Mouse (Mus musculus): ENCODE measurements around the gene 4930438A08Rik.
"Not testable (repeated sequence)": the region's sequence is repeated elsewhere in the genome, so short reads cannot be mapped to it uniquely, and the experiment has no call there.

The 4930438A08Rik gene

GRCm38 (mm10) chr11:58292791-58293190, 18.2 kb downstream of the 4930438A08Rik start:
- peaks cover 13% of the 10 kb centered on the region for H3K9me3 ChIP-seq (ENCODE audit: low read length)
- H3K27me3 ChIP-seq (ENCODE audit: insufficient read depth, low read length): 0 out of 2 replicates have a peak, but pooled peaks cover 4% of the 10 kb centered on the region
- no peaks in the 10 kb centered on the region for H3K36me3 ChIP-seq (ENCODE audit: insufficient read depth, low read length)
- H3K4me3 ChIP-seq (replicated peaks; ENCODE audit: low read length): no peak overlapping the region
- TF ChIP-seq CTCF (conservative IDR thresholded peaks at IDR 0.05; ENCODE audit: low read length) (no peak), NANOG (IDR thresholded peaks at IDR 0.05; ENCODE audit: borderline replicate concordance, low read length) (no peak), POU5F1 (IDR thresholded peaks at IDR 0.05; ENCODE audit: borderline replicate concordance, low read length) (no peak)
- H3K4me1 ChIP-seq (replicated peaks; ENCODE audit: low read depth, low read length): no peaks in the 10 kb centered on the region

DNA sequence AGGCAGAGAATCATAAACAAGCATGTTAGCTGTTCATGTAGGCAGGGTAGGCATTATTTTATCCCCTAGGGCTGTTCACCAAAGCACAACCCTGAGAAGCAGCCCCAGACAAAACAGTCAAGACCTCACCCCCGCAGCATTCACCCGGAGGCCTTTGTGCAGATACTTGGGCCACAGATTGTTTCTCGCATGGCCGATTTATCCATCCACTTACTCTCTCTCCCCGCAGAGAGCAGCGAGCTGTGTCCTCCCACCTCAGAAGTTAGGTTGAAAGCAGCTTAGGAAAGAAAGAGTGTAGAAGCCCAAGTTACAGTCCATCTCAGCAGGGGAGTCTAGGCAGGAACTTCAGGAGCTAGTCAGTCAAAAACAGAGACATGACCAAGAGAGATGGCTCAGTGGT, 22.8 kb downstream of the 4930438A08Rik start:
- no peaks in the 10 kb centered on the region for H3K36me3 ChIP-seq (ENCODE audit: insufficient read depth, low read length)
- no peak overlapping the region for H3K4me3 ChIP-seq (replicated peaks; ENCODE audit: low read length)
- no peaks in the 10 kb centered on the region for H3K27me3 ChIP-seq (ENCODE audit: insufficient read depth, low read length)
- peaks cover 12% of the 10 kb centered on the region for H3K4me1 ChIP-seq (replicated peaks; ENCODE audit: low read depth, low read length)
- no peaks in the 10 kb centered on the region for H3K9me3 ChIP-seq (ENCODE audit: low read length)
- TF ChIP-seq CTCF (conservative IDR thresholded peaks at IDR 0.05; ENCODE audit: low read length) (no peak), NANOG (IDR thresholded peaks at IDR 0.05; ENCODE audit: borderline replicate concordance, low read length) (no peak), POU5F1 (IDR thresholded peaks at IDR 0.05; ENCODE audit: borderline replicate concordance, low read length) (no peak)

GRCm38 (mm10) chr11:58301057-58301456, 26.5 kb downstream of the 4930438A08Rik start:
- TF ChIP-seq POU5F1 (IDR thresholded peaks at IDR 0.05; ENCODE audit: borderline replicate concordance, low read length) (no peak), NANOG (IDR thresholded peaks at IDR 0.05; ENCODE audit: borderline replicate concordance, low read length) (no peak), CTCF (conservative IDR thresholded peaks at IDR 0.05; ENCODE audit: low read length) (peak; percentile 53)
- Histone ChIP-seq H3K9me3 (ENCODE audit: low read length) (no peaks in the 10 kb centered on the region), H3K36me3 (ENCODE audit: insufficient read depth, low read length) (no peaks in the 10 kb centered on the region), H3K4me1 (replicated peaks; ENCODE audit: low read depth, low read length) (peaks cover 15% of the 10 kb centered on the region), H3K4me3 (replicated peaks; ENCODE audit: low read length) (peak overlapping the region; percentile 83), H3K27me3 (ENCODE audit: insufficient read depth, low read length) (no peaks in the 10 kb centered on the region)

GRCm38 (mm10) chr11:58301837-58302754, 27.5 kb downstream of the 4930438A08Rik start:
- peak overlapping the region; percentile 83 for H3K4me3 ChIP-seq (replicated peaks; ENCODE audit: low read length)
- H3K9me3 ChIP-seq (ENCODE audit: low read length): no peaks in the 10 kb centered on the region
- H3K27me3 ChIP-seq (ENCODE audit: insufficient read depth, low read length): no peaks in the 10 kb centered on the region
- H3K4me1 ChIP-seq (replicated peaks; ENCODE audit: low read depth, low read length): peaks cover 23% of the 10 kb centered on the region
- TF ChIP-seq CTCF (conservative IDR thresholded peaks at IDR 0.05; ENCODE audit: low read length): peak; percentile 29
- no peak for TF ChIP-seq POU5F1 (IDR thresholded peaks at IDR 0.05; ENCODE audit: borderline replicate concordance, low read length)
- no peaks in the 10 kb centered on the region for H3K36me3 ChIP-seq (ENCODE audit: insufficient read depth, low read length)

DNA sequence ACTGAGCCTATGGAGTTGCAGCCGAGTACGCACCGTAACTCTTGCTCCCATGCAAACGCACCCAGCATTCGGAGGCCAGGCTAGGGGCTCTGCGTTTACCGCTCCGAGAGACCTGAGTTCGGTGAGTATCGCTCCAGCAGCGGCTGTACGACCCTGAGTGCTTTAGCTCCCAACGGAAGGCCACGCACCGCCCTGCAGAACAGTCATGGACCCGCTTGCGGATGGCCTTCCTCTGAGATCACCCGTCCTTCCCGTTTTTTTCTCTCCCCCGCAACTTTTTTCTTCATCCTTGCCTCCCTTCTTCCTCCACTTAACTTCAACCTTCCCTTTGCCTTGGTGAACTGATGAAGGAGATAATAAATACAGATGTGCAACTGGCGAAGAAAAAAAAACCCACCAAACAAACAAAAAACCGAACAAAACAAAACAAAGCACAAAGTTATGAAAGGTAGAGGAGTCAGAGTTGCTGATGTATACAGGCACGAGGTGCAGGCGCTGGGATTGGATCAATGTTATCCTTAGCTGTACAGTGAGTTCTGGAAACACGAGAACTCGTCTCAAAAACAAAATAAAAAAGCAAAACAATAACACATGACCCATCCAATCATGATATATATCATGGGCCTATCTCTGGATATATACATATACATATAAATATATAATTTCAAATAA, 28.3 kb downstream of the 4930438A08Rik start:
- H3K36me3 ChIP-seq (ENCODE audit: insufficient read depth, low read length): no peaks in the 10 kb centered on the region
- TF ChIP-seq POU5F1 (IDR thresholded peaks at IDR 0.05; ENCODE audit: borderline replicate concordance, low read length): no peak

DNA sequence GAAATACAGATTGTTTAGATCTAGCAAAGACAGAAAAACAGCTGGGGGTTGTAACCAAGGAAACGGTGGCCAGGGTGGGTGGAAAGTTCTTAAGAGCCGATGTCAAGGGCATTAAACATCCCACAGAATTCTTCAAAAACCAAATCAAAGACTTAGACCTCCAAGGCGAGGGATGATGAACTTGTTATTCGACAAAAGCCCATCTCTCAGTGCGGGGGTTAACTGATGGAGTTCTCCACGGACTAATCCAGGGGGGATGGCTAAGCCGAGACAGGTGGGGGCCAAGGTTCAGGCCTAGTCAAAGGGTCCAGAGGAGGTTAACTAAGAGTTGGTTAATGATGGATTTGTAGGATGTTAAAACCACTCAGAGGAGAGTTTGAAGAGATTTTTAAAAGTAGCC, 29.0 kb downstream of the 4930438A08Rik start:
- Histone ChIP-seq H3K36me3 (ENCODE audit: insufficient read depth, low read length) (peaks cover under 1% of the 10 kb centered on the region), H3K27me3 (ENCODE audit: insufficient read depth, low read length) (no peaks in the 10 kb centered on the region), H3K4me3 (replicated peaks; ENCODE audit: low read length) (no peak overlapping the region), H3K9me3 (ENCODE audit: low read length) (no peaks in the 10 kb centered on the region), H3K4me1 (replicated peaks; ENCODE audit: low read depth, low read length) (peaks cover 31% of the 10 kb centered on the region)
- TF ChIP-seq NANOG (IDR thresholded peaks at IDR 0.05; ENCODE audit: borderline replicate concordance, low read length): no peak
- no peak for TF ChIP-seq CTCF (conservative IDR thresholded peaks at IDR 0.05; ENCODE audit: low read length)
- no peak for TF ChIP-seq POU5F1 (IDR thresholded peaks at IDR 0.05; ENCODE audit: borderline replicate concordance, low read length)

More for the DNA sequence above, 28.3 kb downstream of the 4930438A08Rik start:
- Histone ChIP-seq H3K27me3 (ENCODE audit: insufficient read depth, low read length) (no peaks in the 10 kb centered on the region), H3K9me3 (ENCODE audit: low read length) (no peaks in the 10 kb centered on the region), H3K4me3 (replicated peaks; ENCODE audit: low read length) (peak overlapping the region; percentile 83), H3K4me1 (replicated peaks; ENCODE audit: low read depth, low read length) (peaks cover 26% of the 10 kb centered on the region)

DNA sequence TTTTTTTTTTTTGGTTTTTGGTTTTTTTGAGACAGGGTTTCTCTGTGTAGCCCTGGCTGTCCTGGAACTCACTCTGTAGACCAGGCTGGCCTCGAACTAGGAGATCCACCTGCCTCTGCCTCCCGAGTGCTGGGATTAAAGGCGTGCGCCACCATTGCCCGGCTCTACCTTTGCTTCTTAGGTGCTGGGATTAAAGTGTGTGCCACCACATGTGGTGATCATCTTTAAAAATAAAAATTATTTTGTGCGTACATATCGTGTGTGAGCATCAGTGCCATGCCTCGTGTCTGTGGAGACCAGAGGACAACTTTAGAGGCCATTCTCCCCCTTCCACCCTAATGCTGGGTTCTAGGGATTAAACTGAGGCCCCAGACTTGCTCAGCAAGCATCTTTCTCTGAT, 30.7 kb downstream of the 4930438A08Rik start:
- Histone ChIP-seq H3K4me1 (replicated peaks; ENCODE audit: low read depth, low read length) (peaks cover 30% of the 10 kb centered on the region), H3K36me3 (ENCODE audit: insufficient read depth, low read length) (peaks cover 18% of the 10 kb centered on the region)

DNA sequence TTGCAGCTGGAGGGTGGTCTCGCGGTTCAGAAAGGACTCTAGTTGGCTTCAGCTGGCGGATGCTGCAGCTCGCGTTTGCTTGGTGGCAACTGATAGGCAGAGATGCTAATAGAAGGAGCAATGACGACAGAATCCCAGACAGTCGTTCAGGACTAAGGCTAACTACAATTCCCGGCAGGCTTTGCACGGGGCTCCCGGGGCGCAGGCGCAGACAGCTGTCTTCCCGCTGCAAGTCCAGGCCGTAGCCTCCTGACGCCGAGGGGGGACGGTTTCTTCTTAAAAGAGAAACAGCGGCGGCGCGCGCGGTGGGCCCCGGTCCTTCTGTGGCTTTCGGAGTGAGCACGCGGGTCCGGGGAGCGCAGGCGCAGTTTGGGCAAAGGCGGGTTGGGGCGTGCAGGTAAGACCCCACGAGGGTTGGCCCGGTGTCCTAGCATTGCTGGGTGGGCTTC, 32.3 kb downstream of the 4930438A08Rik start, which contains the start of gene Zfp692:
Zfp692 (plus strand) TSS at position 210 of the 449 bp plus-strand sequence.
- Histone ChIP-seq H3K27me3 (ENCODE audit: insufficient read depth, low read length) (no peaks in the 10 kb centered on the region), H3K9me3 (ENCODE audit: low read length) (no peaks in the 10 kb centered on the region), H3K4me1 (replicated peaks; ENCODE audit: low read depth, low read length) (peaks cover 19% of the 10 kb centered on the region), H3K4me3 (replicated peaks; ENCODE audit: low read length) (peak within 1 kb of the TSS; percentile 84), H3K36me3 (ENCODE audit: insufficient read depth, low read length) (peaks cover 34% of the 10 kb centered on the region)
- TF ChIP-seq CTCF (conservative IDR thresholded peaks at IDR 0.05; ENCODE audit: low read length): no peak
- no peak for TF ChIP-seq POU5F1 (IDR thresholded peaks at IDR 0.05; ENCODE audit: borderline replicate concordance, low read length)
- TF ChIP-seq NANOG (IDR thresholded peaks at IDR 0.05; ENCODE audit: borderline replicate concordance, low read length): no peak

More for the DNA sequence above, 30.7 kb downstream of the 4930438A08Rik start:
- H3K27me3 ChIP-seq (ENCODE audit: insufficient read depth, low read length); H3K9me3 ChIP-seq (ENCODE audit: low read length); H3K4me3 ChIP-seq (replicated peaks; ENCODE audit: low read length): not testable (repeated sequence)
